Mouse (Mus musculus) layer of hippocampus, adult 8-10 months (tissue): ENCODE measurements at regions not wholly inside any gene's neighbourhood (a gene's known extent, or its start where the extent isn't known, plus 50 kb on each side); places are given as distances from the start of the nearest gene placed in this dataset.

Experiments
- DNase-seq, 2 experiments: peaks; one replicate each; pipeline ENCODE4 v3.0.0; 2022; ENCODE audit warnings: low spot score in 2 of 2

DNA sequence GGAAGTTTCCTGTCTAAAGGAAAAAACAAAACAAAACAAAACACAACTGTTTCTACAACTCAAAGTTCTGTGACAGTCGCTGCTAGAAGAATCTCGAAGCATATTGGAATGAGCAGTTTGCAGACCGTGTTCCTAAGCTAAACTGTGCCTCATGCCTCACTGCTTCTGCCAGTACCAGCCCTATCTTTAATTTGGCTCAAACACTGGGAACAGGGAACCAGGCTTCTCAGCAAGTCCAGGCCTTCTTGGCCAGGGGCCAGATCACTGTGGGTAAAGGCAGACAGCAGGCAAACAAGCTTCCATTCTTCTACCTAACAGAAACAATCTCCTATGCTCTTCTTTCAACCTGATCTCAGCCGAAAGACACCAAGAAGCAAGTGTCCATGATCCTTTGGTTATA, 56.5 kb downstream of the Tmsb4x start:
- peak; percentile 48 for DNase-seq

DNA sequence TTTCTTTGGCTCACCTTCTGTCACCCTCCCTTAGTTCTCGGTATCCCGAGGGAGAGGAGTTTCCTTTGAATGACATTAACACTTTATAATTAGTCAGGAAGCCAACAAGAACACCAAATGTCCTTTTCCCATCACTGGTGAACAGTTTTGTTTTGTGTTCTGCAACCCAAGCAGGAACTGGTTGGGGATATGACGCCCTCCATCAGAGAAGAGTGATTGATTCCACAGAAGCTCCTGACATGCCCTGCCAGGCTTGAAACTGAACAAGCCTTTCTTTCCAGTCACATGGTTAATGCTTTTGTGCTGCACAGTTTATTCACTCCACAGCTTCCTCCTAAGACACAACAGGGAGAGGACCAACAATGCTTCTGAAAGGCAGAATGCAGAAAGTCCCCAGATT, 57.8 kb downstream of the Tmsb4x start:
- no peak for DNase-seq

DNA sequence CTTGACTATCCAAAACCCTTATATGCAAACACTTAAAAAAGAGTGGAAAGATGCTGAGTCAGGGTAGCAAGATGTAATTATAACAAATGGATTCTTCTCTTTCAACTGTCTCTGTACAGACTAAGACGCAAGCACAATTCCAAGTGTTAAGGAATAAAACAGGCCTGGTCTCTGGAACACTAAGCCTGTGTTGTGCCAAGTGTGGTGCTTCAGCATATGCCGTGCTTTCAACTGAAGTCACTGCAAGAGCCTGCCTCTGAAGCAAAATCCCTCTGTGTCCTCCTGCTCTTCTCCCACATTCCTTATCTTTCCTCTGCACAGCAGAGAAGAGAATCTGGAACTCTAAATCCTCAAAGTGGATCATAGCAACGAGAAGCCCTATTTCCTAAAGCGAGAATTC, 59.7 kb downstream of the Tmsb4x start:
- peak in 1 of 2 experiments; percentile 10 for DNase-seq

DNA sequence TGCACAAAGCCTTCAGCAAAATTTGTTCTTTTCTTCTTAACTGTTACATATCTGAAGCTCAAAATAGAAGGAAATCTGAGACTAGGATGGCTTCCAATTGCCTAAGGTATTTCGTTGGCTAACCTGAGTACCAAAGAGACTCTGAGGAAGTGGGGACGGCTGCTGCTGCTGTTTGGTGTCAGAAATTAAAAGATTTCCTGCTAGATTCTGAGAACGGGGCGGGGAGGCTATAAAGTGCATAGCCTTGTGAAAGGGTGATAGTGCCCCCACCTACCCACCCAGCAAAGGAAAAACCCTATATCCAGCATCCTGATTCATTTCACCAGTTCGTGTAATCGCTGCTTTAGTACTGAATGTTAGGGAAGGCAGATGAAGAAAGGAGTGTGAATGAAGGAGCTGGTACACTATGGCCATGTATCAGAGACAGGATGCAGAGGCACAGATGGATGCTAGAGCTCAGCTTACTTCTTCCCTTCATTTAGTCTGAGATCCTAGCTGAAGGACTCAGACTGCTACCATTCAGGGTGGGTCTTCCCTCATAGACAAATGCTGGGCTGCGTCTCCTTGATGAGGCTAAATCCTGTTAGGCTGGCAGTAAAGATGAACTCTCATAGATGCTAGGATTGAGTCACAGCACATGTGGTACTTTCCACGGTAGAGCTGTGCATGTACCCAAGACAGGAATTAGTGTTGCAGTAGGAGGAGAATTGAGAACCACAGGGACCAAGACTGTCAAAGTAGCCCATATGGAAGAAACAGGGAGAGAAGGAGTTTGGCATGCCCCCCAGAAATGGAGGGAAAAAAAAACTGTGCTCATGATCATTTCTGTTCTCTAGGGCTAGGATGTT, 62.4 kb downstream of the Tmsb4x start:
- DNase-seq = peak; percentile 11 to 19

DNA sequence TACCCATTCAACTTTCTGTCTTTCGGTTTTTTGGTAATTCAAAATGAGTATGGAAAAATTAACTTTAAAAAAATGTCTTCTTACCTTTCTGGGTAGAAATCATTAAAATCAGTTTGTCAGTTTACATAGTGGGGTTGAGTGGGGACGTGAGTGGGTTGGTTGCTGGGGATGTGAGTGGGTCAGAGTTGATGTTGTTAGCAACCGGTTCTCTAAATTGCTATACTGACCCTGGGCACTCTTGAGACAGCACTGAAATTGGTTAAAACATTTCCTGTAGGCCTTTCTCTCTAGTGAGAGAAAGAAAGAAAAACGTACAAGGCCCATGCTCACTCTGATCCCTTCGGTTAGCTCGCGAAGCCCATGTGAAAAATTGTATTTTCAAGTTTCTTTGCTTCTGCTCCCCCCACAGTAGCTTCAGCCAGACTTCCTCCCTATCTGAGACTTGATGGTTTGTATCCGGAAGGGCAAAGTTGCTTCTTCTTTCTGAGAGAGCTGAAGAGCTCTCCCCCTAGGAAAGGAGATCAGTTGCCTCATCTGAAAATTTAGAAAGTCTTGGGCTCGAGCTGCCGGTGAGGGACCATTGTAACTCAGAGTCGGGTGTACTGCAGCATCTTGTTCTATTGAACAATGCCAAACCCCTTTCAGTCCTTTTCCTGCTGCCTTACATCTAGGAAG, 63.5 kb downstream of the Tmsb4x start:
- no peak for DNase-seq

DNA sequence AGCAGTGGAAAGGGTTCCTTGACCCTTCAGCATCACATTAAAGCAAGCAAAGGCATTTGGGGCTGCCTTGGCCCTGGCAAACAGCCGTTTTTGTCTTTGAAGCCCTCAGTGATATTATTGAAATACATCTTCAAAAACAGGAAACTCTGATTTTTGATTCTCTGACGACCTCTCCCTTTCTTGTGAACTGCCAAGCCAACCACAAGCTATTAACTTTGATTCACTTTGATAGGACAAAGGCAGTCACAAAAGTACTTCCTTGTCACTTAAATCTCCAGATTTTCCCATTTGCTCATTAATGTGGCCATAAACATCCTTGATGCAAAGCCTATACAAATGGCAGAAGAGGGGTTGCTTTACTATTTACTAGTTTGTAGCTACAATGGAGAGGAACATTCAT, 70.0 kb downstream of the Tmsb4x start:
- DNase-seq = no peak

DNA sequence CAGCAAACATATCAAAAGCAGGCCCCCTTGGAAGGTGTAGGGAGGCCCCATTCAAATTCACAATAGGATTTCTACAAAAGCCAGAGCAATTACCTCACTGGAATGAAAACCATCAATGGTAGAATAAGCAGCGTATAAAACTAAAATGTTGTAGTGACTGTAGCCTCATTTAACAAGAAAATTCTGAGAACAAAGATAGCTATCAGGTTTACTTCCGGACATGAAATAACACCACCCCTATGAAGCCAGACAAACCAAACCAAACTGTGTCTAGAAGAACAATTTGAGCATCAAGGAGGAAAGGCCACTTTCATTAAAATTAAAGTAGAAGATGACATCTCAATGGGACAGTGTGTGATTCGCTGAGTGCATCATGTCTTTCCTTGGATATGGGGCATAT, 74.9 kb downstream of the Tmsb4x start:
- no peak for DNase-seq

DNA sequence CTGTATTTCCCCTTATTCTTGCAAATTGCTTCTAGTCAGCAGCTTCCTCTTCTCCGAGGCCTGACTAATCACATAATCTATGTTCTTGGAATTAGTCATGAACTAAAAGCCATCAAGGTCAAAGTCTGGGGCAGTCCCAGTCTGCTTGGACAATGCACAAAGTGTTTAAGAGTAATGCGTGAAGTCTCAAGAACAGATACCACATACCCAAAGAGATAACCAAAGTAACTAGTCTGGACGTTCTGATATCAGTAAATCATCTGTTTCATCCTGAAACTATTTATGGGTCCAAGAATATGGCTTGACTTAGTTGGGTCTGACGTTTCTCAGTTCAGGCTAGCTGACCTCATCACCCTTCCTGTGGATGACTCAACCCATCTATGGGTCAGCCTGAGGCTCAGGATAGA, 76.1 kb downstream of the Tmsb4x start:
- no peak for DNase-seq

DNA sequence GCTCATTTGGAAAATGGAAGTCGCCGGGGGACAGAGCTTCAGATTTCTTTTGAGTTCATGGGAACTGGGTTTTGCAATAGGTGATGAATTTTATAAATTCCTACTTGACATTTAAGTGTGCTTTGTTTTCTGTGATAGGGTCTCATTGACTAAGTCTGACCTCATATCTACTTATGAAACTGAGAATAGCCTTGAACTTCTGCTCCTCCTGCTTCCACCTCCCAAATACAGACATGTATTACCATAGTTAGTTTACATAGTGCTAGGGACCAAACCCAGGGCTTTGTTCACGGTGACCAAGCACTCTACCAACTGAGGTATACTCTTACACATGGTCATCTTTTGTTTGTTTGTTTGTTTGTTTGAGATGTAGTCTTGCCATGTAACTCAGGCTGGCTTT, 77.8 kb downstream of the Tmsb4x start:
- DNase-seq = no peak

DNA sequence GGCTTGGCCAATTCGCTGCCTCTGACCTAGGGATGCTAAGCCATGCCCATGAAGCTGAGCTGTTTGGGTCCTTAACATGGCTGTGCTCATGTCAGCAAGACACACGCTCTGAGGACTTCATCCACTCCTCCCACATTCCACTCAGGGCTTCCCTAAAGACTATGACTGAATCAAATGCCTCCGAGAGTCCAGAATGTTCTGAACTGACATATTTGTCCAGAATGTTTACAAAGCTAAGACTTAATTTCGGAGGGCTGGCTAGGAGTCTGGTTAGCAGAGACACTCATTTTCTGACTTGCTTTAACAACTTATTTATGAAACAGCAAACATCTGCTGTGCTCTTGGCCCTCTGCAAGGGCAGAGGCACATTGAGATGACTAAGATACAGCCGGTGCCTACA, 78.5 kb downstream of the Tmsb4x start:
- no peak for DNase-seq

DNA sequence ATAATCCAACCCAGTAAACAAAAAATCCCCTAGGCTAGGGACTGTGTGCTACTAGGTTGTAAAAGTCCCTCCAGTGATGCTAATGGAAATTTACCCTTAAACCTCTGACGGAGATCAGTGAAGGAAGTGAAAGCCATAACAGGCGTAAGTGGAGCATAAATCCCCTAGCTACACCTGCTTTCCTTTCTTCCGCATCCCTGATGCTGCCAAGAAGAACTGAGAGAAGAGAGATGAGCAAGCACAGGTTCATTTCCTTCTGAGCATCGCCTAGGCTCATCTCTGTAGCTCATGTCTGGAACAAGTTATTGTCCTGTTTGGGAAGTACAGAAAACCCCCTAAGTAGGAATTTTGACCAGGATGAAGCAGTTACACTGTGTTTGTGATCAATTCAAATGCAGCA, 89.8 kb downstream of the Tmsb4x start:
- no peak for DNase-seq

DNA sequence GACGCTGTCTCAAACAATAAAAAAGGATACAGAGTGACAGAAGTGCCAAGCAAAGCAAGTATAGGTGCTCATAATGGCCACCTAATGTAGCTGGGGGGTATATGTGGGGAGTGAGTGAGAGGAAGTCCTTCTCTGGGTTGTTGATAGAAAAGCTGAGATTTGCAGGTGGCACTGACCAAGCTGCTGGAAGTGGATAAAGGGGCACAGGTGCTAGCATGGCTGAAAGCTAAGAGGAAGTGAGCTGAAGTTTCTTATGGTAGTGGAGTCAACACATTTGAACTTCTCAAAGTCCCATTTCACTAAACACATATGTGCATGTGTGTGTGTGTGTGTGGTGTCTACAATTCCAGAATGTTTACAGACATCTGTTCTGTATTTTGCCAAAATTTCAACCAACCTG, 94.0 kb downstream of the Tmsb4x start:
- DNase-seq = no peak

DNA sequence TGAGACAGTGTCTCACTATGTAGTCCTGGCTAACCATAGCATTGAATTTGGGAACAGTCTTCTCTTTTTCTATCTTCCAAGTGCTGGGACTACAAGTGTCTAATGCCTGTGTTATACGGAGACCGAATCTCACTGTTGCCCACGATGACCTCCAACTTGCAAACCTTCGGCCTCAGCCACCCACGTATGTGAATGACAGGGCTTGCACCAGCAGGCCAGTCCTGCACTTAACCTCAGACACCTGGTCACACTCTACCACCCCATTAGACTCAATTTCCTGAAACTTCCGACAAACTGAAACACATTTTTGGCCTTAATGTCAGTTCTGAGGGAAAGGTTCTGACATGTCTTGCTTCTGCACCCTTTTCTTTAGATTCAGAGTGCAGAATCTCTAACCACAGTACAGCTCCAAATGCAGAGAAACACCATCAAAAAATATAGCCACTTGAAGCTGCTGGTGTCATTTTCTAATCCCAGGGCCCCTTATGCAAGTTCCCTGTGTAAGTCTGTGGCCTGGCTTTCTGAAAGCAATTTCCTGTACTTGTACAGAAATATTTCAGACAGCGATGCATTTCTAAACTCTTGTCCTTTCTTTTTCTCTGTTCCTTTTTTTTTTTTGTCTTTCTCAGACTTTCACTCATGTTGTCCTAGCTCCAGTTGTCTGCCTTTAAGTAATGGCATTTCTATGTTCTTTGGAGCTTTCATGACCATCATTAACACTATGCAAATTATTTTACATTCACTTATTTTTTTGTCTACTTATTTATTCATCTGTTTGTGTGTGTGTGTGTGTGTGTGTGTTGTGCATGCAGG, 97.8 kb downstream of the Tmsb4x start:
- DNase-seq = no peak

DNA sequence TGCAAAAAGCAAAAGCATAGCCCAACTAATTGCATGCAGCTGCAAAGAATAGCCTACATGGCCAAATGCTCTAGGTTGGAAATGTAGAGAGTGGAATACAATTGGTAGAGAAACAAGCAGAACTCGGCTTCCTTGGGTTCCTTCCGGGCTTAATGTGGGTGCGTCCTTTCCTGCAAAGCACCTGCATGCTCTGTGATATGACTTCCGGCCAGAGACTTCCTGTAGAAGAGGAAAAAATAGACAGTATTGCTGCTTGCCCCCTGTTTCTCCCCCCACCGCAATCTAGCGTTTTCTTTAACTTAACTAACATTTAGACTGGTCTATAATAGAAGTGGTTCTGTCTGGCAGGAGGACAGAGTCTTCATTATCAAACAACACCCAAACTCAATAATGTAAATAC, 100.8 kb downstream of the Tmsb4x start:
- DNase-seq = no peak

DNA sequence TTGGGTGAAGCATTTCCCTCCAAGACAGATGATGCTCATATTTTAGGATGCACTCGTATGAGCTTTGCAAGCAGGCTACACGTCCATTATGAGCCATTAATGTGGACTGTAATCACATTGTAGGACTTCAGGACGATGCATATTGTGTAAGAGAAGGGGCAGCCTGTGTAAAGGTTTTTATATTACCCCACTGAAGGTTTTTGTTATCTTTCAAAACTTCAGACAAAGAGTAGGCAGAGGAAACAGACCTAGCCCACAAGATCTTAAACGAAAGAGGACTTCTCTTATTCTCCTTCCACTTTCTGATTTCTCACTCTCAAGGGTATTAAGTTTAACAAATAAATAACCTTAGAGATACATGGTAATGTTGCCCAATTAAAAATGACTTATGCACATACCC, 101.6 kb downstream of the Tmsb4x start:
- DNase-seq = no peak

DNA sequence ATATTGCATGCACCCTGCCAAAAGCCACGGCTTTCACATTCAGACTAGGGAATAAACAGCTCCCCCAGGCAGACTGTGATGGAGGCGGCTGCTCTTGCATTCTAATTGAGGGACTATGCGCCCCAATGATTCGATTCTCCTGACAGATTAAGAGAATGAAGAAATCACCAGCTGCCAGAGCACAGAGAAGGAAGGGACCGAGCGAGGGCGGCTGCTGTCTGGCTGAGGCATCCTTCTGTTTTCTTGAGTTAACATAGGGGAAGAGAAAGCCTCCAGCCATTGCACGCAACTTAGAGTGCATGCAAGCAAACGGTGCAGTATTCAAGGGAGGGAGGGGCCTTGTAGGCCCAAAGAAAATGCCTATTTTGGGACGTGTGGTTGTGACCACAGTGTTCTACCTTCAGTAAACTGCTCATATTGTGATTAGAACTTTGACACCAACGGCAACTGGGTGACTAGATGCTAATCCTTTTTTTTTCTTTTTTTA, 103.1 kb downstream of the Tmsb4x start:
- peak; percentile 47 to 58 for DNase-seq

DNA sequence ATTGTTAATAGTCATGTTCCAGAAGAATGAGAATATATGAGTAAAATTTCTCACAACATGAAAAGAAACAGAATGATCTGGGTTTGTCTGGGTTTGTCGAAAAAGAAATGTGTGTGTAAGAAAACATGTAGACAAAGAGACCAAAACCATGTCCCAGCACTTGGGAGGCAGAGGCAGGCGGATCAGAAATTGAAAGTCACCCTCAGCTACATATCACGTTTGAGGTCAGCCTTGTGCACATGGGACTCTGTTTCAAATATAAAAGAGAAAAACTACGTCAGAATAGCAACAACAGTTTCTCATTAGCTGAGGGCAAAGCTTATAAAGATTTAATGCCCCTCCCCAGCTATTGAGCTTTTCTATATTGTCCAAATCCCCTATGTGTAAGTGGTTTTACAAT, 103.8 kb downstream of the Tmsb4x start:
- DNase-seq = no peak

DNA sequence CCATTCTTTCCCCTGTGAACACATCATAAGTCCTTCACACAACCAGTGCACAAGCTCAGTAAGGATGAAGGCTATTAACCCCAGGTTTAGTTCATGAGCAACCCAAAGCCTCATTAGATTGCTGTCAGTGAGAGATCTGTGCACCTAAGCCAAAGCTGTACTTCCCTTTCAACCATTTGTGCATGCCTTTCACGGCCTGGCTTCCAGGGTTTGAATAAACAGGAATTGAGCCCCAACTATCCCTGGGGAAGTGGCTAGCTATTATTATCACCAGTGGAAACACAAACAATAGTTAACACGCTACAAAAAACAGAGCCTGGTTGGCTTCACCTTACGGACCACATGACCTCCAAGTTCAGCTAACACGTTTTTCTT, 104.9 kb downstream of the Tmsb4x start:
- no peak for DNase-seq

DNA sequence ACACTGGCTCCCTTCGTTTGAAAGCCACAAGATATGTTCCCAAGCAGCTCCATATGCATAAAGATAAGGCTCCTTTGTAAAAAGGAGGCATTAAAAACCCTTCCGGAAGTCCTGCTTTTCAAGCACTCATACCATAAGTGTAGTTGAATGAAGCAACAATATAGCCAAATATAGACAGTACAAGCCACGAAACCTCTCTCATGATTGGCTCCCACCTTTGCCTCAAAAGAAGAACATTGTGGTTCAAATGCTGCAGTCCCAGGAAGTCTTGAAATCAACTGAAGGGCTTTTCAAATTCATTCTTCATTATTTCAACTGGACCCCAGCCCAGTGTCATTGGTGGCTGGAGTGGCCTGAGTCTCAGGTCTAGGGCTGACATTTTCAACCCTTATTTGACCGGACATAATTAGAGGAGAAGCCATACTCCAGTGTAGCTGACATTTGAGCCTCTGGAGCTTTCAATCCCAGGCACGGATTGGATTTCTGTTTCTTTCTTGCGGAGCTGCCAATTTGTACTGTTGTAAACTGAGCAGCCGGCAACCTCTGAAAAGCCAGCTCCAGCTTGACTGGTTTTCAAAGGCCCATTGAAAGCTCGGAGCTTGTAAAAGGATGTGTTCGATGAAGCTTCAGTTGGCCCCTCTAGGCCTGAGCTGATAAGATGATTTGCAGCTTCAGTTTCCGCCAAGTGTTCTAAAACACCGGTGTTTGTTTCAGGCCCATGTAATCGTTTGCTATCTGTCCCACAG, 105.4 kb downstream of the Tmsb4x start:
- DNase-seq = peak in 1 of 2 experiments; percentile 8

DNA sequence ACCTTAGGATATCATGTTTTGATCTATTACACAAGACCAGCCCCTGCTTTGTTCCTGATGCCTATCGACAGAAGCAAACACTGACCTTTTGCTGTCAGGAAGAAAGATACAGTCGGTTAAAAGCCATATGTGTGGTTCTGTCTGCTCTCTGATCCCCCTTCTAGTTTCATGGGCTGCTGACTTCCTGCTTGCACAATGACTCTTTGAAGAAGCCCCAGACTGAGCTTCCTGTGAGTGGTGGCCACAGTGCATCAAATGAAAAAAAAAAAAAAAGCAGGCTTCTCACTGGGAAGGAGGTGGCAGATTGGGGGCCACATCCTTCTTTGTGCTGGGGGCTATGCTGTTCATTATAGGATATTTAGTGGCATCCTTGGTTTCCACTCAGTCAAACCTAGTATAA, 107.2 kb downstream of the Tmsb4x start:
- no peak for DNase-seq

DNA sequence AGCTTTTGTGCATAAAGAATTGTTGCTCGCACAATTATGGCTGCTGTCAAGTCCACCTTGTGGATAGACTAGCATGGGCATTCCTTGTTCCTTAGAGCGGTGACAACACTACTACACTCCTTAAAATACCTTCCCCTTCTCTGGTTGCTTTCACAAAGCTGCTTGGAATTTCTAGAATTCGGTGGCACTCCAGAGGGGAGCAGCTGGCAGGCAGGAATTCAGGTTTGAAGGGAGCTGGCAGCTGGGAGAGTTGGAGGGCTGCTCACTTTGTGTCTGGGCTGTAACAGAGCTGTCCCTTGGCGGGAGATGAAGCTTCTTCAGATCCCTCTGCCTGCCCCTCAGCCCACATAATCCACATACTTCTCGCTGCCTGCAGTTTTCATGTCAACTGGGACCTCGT, 109.7 kb downstream of the Tmsb4x start:
- DNase-seq = no peak
